Mouse (Mus musculus): ENCODE data around the gene Gm9837. TPM values are rescaled to one million over a fixed set of nuclear protein-coding genes. Genes with fewer than 3 reads are reported as not detected.

Gene Gm9837
- total and polyA plus RNA-seq, 3 experiments = not detected

DNA sequence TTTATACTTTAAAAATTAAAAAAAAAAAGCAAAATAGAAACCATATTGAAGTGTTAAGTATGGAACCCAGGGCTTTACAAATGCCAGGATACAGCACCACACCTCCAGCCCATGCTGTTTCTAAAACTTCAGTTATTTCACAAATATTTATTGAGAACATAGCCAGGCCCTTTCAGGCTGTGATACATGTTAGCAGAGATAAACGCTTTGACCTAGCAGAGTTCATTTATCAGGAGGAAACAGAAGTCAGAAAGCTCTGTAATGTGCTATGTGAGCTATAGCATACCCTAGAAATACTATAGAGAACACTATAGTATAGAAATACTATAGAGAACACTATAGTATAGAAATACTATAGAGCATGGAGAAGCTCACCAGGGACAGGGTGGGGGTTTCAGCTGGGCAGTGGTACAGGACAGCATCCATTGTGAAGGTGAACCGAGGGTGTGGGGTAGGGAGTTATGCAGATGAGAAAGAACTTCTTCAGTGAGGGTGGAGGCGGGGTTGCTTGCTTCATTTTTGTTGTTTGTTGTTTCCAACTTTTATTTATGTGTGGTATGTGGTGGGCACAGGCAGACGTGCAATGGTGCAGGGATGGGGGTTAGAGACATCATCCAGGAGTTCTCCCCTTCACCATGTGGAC lies 10.9 kb upstream of the Gm9837 start:
- H3K79me2 ChIP-seq (replicated peaks; ENCODE audit: control insufficient read depth, extremely low read depth, insufficient read depth, poor library complexity, severe bottlenecking) = no peaks in the 10 kb centered on the region
- dilution Hi-C loops (cut with MboI; ENCODE audit: extremely low pct_ligation_motif_present, extremely low pct_unique_long_range_greater_than_20kb, low sequenced_read_pairs) (no loop called here), in situ Hi-C loops (cut with MboI; ENCODE audit: low pct_ligation_motif_present, low pct_unique_long_range_greater_than_20kb, low sequenced_read_pairs) (no loop called here)
- H3K9me3 ChIP-seq (replicated peaks; ENCODE audit: low read length) = peaks cover 21% of the 10 kb centered on the region
- H3K27ac ChIP-seq (ENCODE audit: insufficient read depth, low read depth) = no peak overlapping the region
- no peak overlapping the region for H3K4me3 ChIP-seq (replicated peaks in 1 of 3; ENCODE audit: low read depth in 2 of 3, low read length in 2 of 3, poor library complexity in 1 of 3)
- TF ChIP-seq ZKSCAN1 (IDR thresholded peaks at IDR 0.05; ENCODE audit: borderline replicate concordance, low read depth, low read length) = no peak
- no peak for TF ChIP-seq TBP (conservative IDR thresholded peaks at IDR 0.05; ENCODE audit: low read depth, low read length)
- TF ChIP-seq CHD1 (IDR thresholded peaks at IDR 0.05; ENCODE audit: low read depth, low read length) = no peak
- no peak for TF ChIP-seq EP300 (IDR thresholded peaks at IDR 0.05; ENCODE audit: low read length)
- TF ChIP-seq E2F4 (IDR thresholded peaks at IDR 0.05; ENCODE audit: insufficient replicate concordance, low read depth, low read length) = no peak
- TF ChIP-seq BHLHE40 (IDR thresholded peaks at IDR 0.05; ENCODE audit: low read depth, low read length) = no peak
- TF ChIP-seq MEF2A (IDR thresholded peaks at IDR 0.05; ENCODE audit: borderline replicate concordance, low read depth, low read length) = no peak
- no peak for TF ChIP-seq JUN (IDR thresholded peaks at IDR 0.05; ENCODE audit: insufficient read depth, low read depth, low read length)
- TF ChIP-seq MXI1 (IDR thresholded peaks at IDR 0.05; ENCODE audit: low read depth, low read length) = no peak
- no peak for TF ChIP-seq CTCF (conservative IDR thresholded peaks at IDR 0.05 in 1 of 2, IDR thresholded peaks at IDR 0.05 in 1 of 2; ENCODE audit: low read depth in 2 of 2, low read length in 2 of 2)
- no peak for TF ChIP-seq TCF12 (IDR thresholded peaks at IDR 0.05; ENCODE audit: low read depth, low read length)
- TF ChIP-seq SIN3A (IDR thresholded peaks at IDR 0.05; ENCODE audit: low read length) = no peak
- no peak for DNase-seq (ENCODE audit: extremely low read depth)
- no peak overlapping the region for H3K9ac ChIP-seq (ENCODE audit: insufficient read depth, low read depth)
- no peak overlapping the region for H3K4me2 ChIP-seq (ENCODE audit: insufficient read depth, low read depth, poor library complexity, severe bottlenecking)
- H3K4me1 ChIP-seq (ENCODE audit: control insufficient read depth in 1 of 2, insufficient read depth in 2 of 2) = no peaks in the 10 kb centered on the region
- H3K36me3 ChIP-seq (replicated peaks in 1 of 2; ENCODE audit: control insufficient read depth in 1 of 2, insufficient read depth in 1 of 2, low read length in 1 of 2) = peaks cover 0 to 2% of the 10 kb centered on the region in 2 experiments
- no peaks in the 10 kb centered on the region for H3K27me3 ChIP-seq (replicated peaks)

DNA sequence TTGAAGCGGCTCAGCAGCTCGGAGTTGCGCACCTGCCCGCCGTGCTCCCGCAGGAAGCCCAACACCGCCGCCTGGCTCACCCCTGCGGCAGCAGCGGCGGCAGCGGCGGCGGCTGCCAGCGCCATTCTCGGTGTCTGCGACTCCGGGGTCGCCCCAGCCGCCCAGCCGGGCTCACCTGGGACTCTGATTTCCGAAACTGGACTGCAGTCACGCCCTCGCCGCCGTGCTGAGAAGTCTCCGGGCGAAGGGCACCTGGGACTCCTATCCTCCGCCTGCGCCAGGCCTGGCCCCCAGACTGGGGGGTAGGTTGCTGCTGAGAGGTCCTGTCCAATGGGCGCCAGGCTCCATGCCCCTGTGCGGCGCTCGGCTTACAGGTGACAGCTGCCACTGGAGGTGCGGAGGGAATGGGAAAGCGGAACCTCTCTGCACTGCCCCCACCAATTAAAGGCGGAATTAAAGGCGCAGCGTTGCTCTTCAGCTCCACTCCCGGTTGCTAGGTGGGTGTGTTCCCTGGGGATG lies 9.6 kb upstream of the Gm9837 start, which contains the start of the genes Gm9945 and Sowaha:
Gene Gm9945, plus strand, starts transcription at position 384 of the 519 bp plus-strand sequence.
Gene Sowaha, minus strand, starts transcription at position 492 of the 519 bp plus-strand sequence.
- no peaks in the 10 kb centered on the region for H3K79me2 ChIP-seq (replicated peaks; ENCODE audit: control insufficient read depth, extremely low read depth, insufficient read depth, poor library complexity, severe bottlenecking)
- no peak within 1 kb of the TSS for H3K9ac ChIP-seq (ENCODE audit: insufficient read depth, low read depth)
- DNase-seq (ENCODE audit: extremely low read depth) = no peak
- peaks cover 21% of the 10 kb centered on the region for H3K9me3 ChIP-seq (replicated peaks; ENCODE audit: low read length)
- no peak for TF ChIP-seq CHD1 (IDR thresholded peaks at IDR 0.05; ENCODE audit: low read depth, low read length)
- TF ChIP-seq NELFE (IDR thresholded peaks at IDR 0.05; ENCODE audit: low read depth, low read length) = no peak
- TF ChIP-seq BHLHE40 (IDR thresholded peaks at IDR 0.05; ENCODE audit: low read depth, low read length) = no peak
- no peak for TF ChIP-seq TBP (conservative IDR thresholded peaks at IDR 0.05; ENCODE audit: low read depth, low read length)
- no peak for TF ChIP-seq ZC3H11A (IDR thresholded peaks at IDR 0.05; ENCODE audit: low read depth, low read length)
- TF ChIP-seq CTCF (conservative IDR thresholded peaks at IDR 0.05 in 1 of 2, IDR thresholded peaks at IDR 0.05 in 1 of 2; ENCODE audit: low read depth in 2 of 2, low read length in 2 of 2) = no peak
- TF ChIP-seq MXI1 (IDR thresholded peaks at IDR 0.05; ENCODE audit: low read depth, low read length) = no peak
- no peak for TF ChIP-seq E2F4 (IDR thresholded peaks at IDR 0.05; ENCODE audit: insufficient replicate concordance, low read depth, low read length)
- no peak for TF ChIP-seq POLR2AphosphoS2 (IDR thresholded peaks at IDR 0.05; ENCODE audit: low read depth, low read length)
- TF ChIP-seq GABPA (IDR thresholded peaks at IDR 0.05; ENCODE audit: insufficient replicate concordance, low read depth, low read length) = no peak
- no peak for TF ChIP-seq ZNF384 (IDR thresholded peaks at IDR 0.05; ENCODE audit: low read depth, low read length)
- no peak within 1 kb of the TSS for H3K4me3 ChIP-seq (replicated peaks in 1 of 3; ENCODE audit: low read depth in 2 of 3, low read length in 2 of 3, poor library complexity in 1 of 3)
- in situ Hi-C loops (cut with MboI; ENCODE audit: low pct_ligation_motif_present, low pct_unique_long_range_greater_than_20kb, low sequenced_read_pairs) = no loop called here
- no peak within 1 kb of the TSS for H3K27ac ChIP-seq (ENCODE audit: insufficient read depth, low read depth)
- peaks cover 3% of the 10 kb centered on the region for H3K27me3 ChIP-seq (replicated peaks)
- dilution Hi-C loops (cut with MboI; ENCODE audit: extremely low pct_ligation_motif_present, extremely low pct_unique_long_range_greater_than_20kb, low sequenced_read_pairs) = no loop called here
- H3K4me2 ChIP-seq (ENCODE audit: insufficient read depth, low read depth, poor library complexity, severe bottlenecking) = no peak within 1 kb of the TSS
- peaks cover 0 to 2% of the 10 kb centered on the region in 2 experiments for H3K36me3 ChIP-seq (replicated peaks in 1 of 2; ENCODE audit: control insufficient read depth in 1 of 2, insufficient read depth in 1 of 2, low read length in 1 of 2)
- no peaks in the 10 kb centered on the region for H3K4me1 ChIP-seq (ENCODE audit: control insufficient read depth in 1 of 2, insufficient read depth in 2 of 2)

All from CH12.LX (cell line).